Mouse (Mus musculus) MN1 (cell line): Measurements from ENCODE around the gene Aurkc.
A peak's percentile ranks its signal among the peaks of the same experiment; 100 is the strongest.
"Not testable (repeated sequence)": the region's sequence is repeated elsewhere in the genome, so short reads cannot be mapped to it uniquely, and the experiment has no call there.

Experiments used
- DNase-seq: peaks from one replicate; pipeline ENCODE4 v3.0.0-alpha.2; 2016; ENCODE audit warnings: low spot score

Aurkc gene

DNA sequence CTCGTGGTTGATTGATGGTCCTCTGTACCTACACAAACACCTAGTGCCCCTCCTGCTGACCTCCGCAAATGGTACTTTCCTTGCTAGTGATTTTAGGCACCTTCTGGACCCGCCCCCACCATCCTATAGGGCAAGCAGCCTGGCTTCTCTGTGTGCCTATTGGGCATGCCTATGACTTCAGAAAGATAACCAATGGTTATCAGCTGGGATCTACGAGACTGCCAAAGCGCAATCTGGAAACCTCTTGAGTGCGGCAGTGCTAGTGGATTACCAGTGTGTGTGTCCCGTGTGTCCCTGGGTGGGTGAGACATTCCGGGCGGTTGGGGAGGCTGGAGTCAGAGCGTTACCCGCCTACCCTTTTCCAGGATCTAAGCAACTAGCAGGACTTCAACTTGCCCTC is at the start of gene Aurkc:
TSS of gene Aurkc (plus strand) at position 50 of the 400 bp plus-strand sequence.
- not testable (repeated sequence) for DNase-seq

DNA sequence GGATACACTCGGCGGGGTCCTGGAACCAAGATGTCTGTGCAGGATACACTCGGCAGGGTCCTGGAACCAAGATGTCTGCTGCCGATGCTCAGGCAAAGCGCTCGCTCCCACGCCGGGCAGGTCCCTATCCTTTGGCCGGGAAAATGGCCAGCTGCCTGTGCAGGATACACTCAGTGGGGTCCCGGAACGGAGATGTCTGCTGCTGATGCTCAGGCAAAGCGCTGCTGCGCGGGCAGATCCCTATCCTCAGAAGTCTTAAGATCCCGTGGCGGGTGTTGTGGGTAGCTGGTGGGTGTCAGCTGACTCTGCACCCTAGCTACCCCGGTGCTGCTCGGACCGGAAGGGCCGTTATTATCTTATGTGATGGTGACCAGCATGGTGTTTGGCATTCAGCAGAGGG is 47.0 kb upstream of the Aurkc start:
- DNase-seq = not testable (repeated sequence)

DNA sequence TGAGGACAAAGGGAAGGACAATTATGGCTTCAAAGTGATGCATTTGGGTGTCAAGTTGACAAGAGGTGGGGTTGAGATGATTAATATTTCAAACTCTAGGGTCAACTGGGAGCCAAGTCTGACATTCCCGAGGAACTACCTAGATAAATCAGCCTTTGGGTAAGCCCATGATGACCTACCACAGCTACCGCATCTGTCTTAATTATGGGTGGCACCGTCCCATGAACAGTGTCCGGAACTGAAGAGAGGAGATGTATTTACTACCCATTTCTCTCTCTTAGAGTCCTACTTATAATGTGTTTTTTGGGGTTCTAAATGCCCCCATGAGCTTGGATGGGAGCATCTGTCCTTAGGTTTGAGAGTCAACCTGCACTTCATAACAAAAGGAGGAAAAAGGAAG is 38.5 kb upstream of the Aurkc start:
- DNase-seq = no peak

DNA sequence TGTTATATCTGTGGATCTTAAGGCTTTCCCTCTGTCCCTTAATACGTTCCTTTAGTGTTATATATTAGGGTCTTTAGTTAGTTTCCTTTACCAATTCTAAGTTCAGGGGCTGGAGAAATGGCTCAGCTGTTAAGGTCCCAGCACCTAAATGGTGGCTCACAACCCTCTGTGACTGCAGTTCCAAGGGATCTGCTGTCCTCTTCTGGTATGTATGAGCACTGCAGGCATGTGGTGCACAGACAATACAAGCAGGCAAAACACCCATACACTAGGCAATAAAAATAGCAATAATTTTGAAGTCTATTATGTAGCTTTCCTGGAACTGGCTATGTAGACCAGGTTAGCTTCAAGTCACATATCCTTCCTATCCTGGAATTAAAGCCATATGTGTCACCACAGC is 36.5 kb upstream of the Aurkc start:
- DNase-seq = no peak

DNA sequence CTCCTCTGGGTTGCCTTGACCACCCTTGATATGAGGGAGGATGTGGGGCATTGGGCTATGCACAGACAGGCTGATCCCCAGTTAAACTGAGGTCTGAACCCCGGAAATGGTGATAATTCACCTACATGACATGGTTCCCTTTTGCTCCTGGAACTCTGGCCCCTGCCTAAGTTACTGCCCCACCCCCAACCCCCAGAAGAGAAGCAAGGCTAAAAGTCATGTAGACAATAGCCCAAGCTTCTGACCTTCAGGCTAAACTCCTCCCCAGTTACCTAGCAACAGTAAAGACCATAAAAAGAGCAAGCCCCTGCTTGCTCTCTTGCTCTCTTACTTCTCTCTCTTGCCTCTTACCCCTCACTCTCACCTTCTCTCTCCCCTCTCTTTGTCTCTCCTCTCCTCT is 21.5 kb upstream of the Aurkc start:
- no peak for DNase-seq

DNA sequence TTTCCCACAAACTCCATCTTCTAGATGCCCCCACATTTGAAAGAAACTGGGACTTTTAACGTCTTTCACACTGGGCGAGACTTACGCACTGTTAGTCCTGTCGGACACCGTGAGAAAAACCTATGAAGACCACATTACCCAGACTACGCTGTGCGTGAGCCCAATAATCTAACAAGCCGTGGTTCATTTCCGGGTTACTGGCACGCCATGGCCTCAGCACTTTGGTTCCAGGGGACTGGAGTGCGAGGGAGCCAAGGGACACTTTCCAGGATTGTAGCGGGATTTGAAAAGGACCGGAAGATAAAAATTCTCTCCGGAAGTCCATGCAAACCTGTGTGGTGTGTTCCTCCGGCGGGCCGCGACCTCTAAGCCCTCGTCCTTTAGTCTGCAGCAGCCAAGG is 18.2 kb upstream of the Aurkc start:
- peak; percentile 76 for DNase-seq

DNA sequence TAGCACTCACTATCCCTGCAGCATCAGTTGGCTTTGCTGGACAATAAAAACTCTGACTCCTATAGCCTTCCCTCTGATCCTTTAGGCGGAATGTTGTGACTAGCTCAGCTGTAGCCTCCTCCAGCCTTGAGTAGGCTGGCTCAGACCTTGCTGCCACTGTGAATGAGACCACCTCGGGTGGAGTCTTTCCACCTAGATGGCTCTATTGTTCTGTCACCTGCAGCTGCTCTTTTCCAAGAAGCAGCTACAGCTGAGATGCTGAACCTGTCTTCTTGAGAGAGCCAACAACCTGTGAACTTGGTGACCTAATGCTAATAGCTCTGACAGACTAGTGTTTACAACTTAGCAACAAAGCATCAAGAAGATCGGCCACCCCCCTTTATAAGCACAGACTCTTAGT is 3.8 kb downstream of the Aurkc start:
- not testable (repeated sequence) for DNase-seq

DNA sequence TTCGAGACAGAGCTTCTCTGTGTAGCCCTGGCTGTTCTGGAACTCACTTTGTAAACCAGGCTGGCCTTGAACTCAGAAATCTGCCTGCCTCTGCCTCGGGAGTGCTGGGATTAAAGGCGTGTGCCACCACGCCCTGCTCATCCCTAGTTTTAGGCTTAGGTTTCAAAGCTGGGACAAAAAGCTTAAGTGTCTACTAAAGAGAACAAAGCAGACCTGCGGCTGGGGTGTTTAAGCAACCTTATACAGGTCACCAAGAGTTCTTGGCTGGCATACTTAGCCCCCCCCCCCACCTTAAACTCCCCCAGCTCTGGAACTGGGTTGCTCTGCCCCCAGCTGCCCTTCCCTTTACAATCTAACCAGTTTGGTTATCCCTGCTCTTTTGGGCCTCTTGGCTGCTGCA is 10.3 kb downstream of the Aurkc start:
- not testable (repeated sequence) for DNase-seq

DNA sequence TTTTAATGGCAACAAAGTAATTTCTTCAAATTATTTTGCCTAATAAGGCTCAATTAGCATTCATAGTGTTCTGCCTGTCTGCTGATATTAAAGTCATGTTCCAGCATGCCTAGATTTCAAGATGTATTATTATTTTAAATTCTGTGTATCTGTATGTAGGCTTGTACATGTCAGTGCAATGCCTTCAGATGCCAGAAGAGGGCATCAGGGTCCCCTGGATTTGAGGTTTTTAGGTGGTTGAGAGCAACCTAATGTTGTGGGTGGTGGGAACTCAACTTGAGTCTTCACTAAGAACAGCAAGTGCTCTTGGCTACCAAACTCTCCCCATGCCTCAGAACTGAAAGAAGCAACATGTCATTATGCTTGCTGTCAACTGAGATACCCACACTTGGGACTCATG is 32.3 kb downstream of the Aurkc start:
- no peak for DNase-seq

DNA sequence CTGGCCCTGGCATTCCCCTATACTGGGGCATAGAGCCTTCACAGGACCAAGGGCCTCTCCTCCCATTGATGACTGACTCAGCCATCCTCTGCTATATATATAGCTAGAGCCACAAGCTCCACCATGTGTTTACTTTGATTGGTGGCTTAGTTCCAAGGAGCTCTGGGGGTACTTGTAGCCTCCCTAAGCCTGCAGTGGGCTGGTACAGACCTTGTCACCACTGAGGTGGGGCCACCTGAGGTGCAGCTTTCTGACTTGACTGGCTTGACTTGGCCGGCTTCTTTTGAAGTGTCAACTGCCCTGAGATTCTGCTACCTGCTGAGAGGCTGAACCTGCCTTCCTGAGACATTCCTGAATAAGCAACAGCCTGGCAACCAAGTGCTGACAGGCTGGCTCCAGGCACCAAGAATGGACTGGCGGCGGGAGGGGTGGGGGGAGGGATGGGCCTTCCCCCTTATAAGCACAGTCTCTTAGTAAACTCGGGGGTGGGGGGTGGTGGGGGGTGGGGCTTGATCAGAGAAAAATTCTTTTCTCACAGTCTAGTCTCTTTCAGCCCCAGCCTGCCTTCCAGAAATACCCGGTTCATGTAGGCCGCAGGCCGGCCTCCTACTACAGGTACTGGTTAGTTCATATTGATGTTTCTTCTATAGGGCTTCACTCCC is 54.7 kb downstream of the Aurkc start:
- not testable (repeated sequence) for DNase-seq
